Mouse (Mus musculus) midbrain, embryonic 14.5 days (tissue): ENCODE data around the gene Vwa7. TPM values are rescaled to one million over a fixed set of nuclear protein-coding genes. Genes with fewer than 3 reads are reported as not detected.
"Not testable (repeated sequence)": the region's sequence is repeated elsewhere in the genome, so short reads cannot be mapped to it uniquely, and the experiment has no call there.

ENCODE experiments used
- ATAC-seq: fragments of 200-750 bp; cut with Nextera tagmentation; 2 replicates; pipeline ENCODE4 v1.8.0; 2017; ENCODE audit warnings: moderate number of reproducible peaks, moderate library complexity; ENCODE audit not compliant: low FRiP score, low TSS enrichment
- DNase-seq: peaks from one replicate; pipeline ENCODE4 v3.0.0-alpha.2; 2015
- H3K27ac ChIP-seq: fragments of 300-500 bp; sonication (generic); replicated peaks from 2 replicates; pipeline ENCODE4 v1.5.1; 2014; ENCODE audit warnings: mild to moderate bottlenecking, low read depth, low read length, moderate library complexity
- H3K27me3 ChIP-seq: fragments of 300-500 bp; sonication (generic); 2 replicates; pipeline ENCODE4 v1.6.1; 2014; ENCODE audit warnings: low read length, control low read depth, mixed read lengths; ENCODE audit not compliant: control insufficient read depth, insufficient read depth
- H3K36me3 ChIP-seq: fragments of 300-500 bp; sonication (generic); 2 replicates; pipeline ENCODE4 v1.6.1; 2014; ENCODE audit warnings: low read length, control low read depth; ENCODE audit not compliant: control insufficient read depth, insufficient read depth
- H3K4me1 ChIP-seq: fragments of 300-500 bp; sonication (generic); 2 replicates; pipeline ENCODE4 v1.6.1; 2014; ENCODE audit warnings: mild to moderate bottlenecking, antibody characterized with exemption, low read length, control low read depth; ENCODE audit not compliant: control insufficient read depth, insufficient read depth
- H3K4me2 ChIP-seq: fragments of 300-500 bp; sonication (generic); 2 replicates; pipeline ENCODE4 v1.6.1; 2014; ENCODE audit warnings: mild to moderate bottlenecking, low read length, moderate library complexity
- H3K4me3 ChIP-seq: fragments of 300-500 bp; sonication (generic); replicated peaks from 2 replicates; pipeline ENCODE4 v1.5.1; 2014; ENCODE audit warnings: low read depth, low read length
- H3K9ac ChIP-seq: fragments of 300-500 bp; sonication (generic); replicated peaks from 2 replicates; pipeline ENCODE4 v1.6.1; 2014; ENCODE audit warnings: mild to moderate bottlenecking, low read length, moderate library complexity
- H3K9me3 ChIP-seq: fragments of 300-500 bp; sonication (generic); 2 replicates; pipeline ENCODE4 v1.6.1; 2016; ENCODE audit warnings: low read length, control low read depth, mixed read lengths; ENCODE audit not compliant: control insufficient read depth
- WGBS: fragments of 180-500 bp; shearing (Covaris S2); extraction: QIAGEN DNeasy Blood & Tissue Kit; methylation state at CpG from one replicate; pipeline ENCODE4 v1.1.7; 2014; 5-methylcytosine and 5-hydroxymethylcytosine counted together
- polyA plus RNA-seq: library from polyadenylated mRNA; unstranded; fragments of >200 nt; fragmentation: Nextera tagmentation; extraction: Ambion mirVana; gene quantifications from 2 replicates; pipeline ENCODE4 v1.2.1, GENCODE M21; 2014

Vwa7 gene
- polyA plus RNA-seq, 1 experiment from 2014 or later: 0.12 TPM

- ATAC-seq: no peak
- Histone ChIP-seq H3K9me3 (no peaks in the 10 kb centered on the region), H3K4me3 (no peak overlapping the region), H3K27ac (no peak overlapping the region), H3K4me1 (peaks cover 4% of the 10 kb centered on the region), H3K27me3 (no peaks in the 10 kb centered on the region), H3K9ac (no peak overlapping the region), H3K36me3 (no peaks in the 10 kb centered on the region), H3K4me2 (no peak overlapping the region)
- DNase-seq: no peak
- 81% methylated on average over 5 of the region's 5 CpGs for WGBS
These were observed 19.3 kb upstream of the Vwa7 start for GRCm38 (mm10) chr17:34997142-34997483.

GRCm38 (mm10) chr17:34998526-34999430, 17.6 kb upstream of the Vwa7 start:
- WGBS: 93% methylated on average over 15 of the region's 15 CpGs
- Histone ChIP-seq H3K36me3 (no peaks in the 10 kb centered on the region), H3K4me1 (peaks cover 11% of the 10 kb centered on the region), H3K9ac (no peak overlapping the region), H3K4me3 (no peak overlapping the region), H3K4me2 (no peak overlapping the region), H3K27me3 (no peaks in the 10 kb centered on the region), H3K27ac (no peak overlapping the region), H3K9me3 (no peaks in the 10 kb centered on the region)
- ATAC-seq: no peak
- DNase-seq: no peak

- Histone ChIP-seq H3K4me1 (peaks cover 11% of the 10 kb centered on the region), H3K4me2 (peak overlapping the region; percentile 100), H3K4me3 (peak overlapping the region; percentile 86), H3K36me3 (peaks cover 12% of the 10 kb centered on the region), H3K27ac (peak overlapping the region; percentile 96; the same call in 1 of the 2 replicates), H3K9ac (peak overlapping the region; percentile 92; the same call in 1 of the 2 replicates)
- DNase-seq, H3K27me3 ChIP-seq, H3K9me3 ChIP-seq, ATAC-seq: not testable (repeated sequence)
- WGBS: 26% methylated on average over 29 of the region's 32 CpGs
These were observed 16.3 kb upstream of the Vwa7 start for GRCm38 (mm10) chr17:34999871-35000716.

GRCm38 (mm10) chr17:35000717-35001451, 15.5 kb upstream of the Vwa7 start, which contains the start of gene Vars:
Gene Vars, plus strand, starts transcription at chr17:35000987.
- peaks cover 20% of the 10 kb centered on the region for H3K36me3 ChIP-seq
- no peaks in the 10 kb centered on the region for H3K27me3 ChIP-seq
- peak; percentile 88 for ATAC-seq

GRCm38 (mm10) chr17:35001452-35002152, 14.8 kb upstream of the Vwa7 start:
- WGBS: under 1% methylated on average over 35 of the region's 35 CpGs
- ATAC-seq: peak; percentile 53
- peaks cover 23% of the 10 kb centered on the region for H3K36me3 ChIP-seq

More at GRCm38 (mm10) chr17:35000717-35001451, 15.5 kb upstream of the Vwa7 start, which contains the start of gene Vars:
- Histone ChIP-seq H3K4me3 (peak within 1 kb of the TSS; percentile 86), H3K27ac (peak within 1 kb of the TSS; percentile 96), H3K4me1 (peaks cover 11% of the 10 kb centered on the region), H3K4me2 (peak within 1 kb of the TSS; percentile 100), H3K9ac (peak within 1 kb of the TSS; percentile 92), H3K9me3 (no peaks in the 10 kb centered on the region)
- DNase-seq: peak; percentile 88
- WGBS: under 1% methylated on average over 74 of the region's 83 CpGs

GRCm38 (mm10) chr17:35002153-35002865, 14.1 kb upstream of the Vwa7 start:
- Histone ChIP-seq H3K4me3 (peak overlapping the region; percentile 86), H3K9me3 (no peaks in the 10 kb centered on the region), H3K36me3 (peaks cover 29% of the 10 kb centered on the region), H3K9ac (peak overlapping the region; percentile 92), H3K27ac (no peak overlapping the region), H3K4me1 (peaks cover 11% of the 10 kb centered on the region), H3K4me2 (peak overlapping the region; percentile 100), H3K27me3 (no peaks in the 10 kb centered on the region)
- no peak for DNase-seq
- WGBS: 9% methylated on average over 12 of the region's 12 CpGs
- no peak for ATAC-seq

More at GRCm38 (mm10) chr17:35001452-35002152, 14.8 kb upstream of the Vwa7 start:
- DNase-seq: peak; percentile 29
- Histone ChIP-seq H3K4me1 (peaks cover 11% of the 10 kb centered on the region), H3K27me3 (no peaks in the 10 kb centered on the region), H3K27ac (peak overlapping the region; percentile 96), H3K9me3 (no peaks in the 10 kb centered on the region), H3K9ac (peak overlapping the region; percentile 92), H3K4me3 (peak overlapping the region; percentile 86), H3K4me2 (peak overlapping the region; percentile 100)

- H3K27ac ChIP-seq: no peak overlapping the region
- H3K9me3 ChIP-seq: no peaks in the 10 kb centered on the region
- H3K4me3 ChIP-seq: no peak overlapping the region
- ATAC-seq (no peak), DNase-seq (no peak)
- peaks cover 11% of the 10 kb centered on the region for H3K4me1 ChIP-seq
- peaks cover 37% of the 10 kb centered on the region for H3K36me3 ChIP-seq
- no peaks in the 10 kb centered on the region for H3K27me3 ChIP-seq
- no peak overlapping the region for H3K9ac ChIP-seq
- WGBS: 82% methylated on average over 9 of the region's 9 CpGs
- peak overlapping the region; percentile 100 for H3K4me2 ChIP-seq
These were observed 13.1 kb upstream of the Vwa7 start for GRCm38 (mm10) chr17:35003022-35003838.
